Mouse (Mus musculus) left cerebral cortex, postnatal 14 days (tissue): ENCODE measurements around the gene Clmn. TPM values are rescaled to one million over a fixed set of nuclear protein-coding genes. Genes with fewer than 3 reads are reported as not detected.
A peak's percentile ranks its signal among the peaks of the same experiment; 100 is the strongest.

Experiments
- DNase-seq, 2 experiments: peaks; one replicate each; pipeline ENCODE4 v3.0.0; 2021 to 2022; ENCODE audit warnings: low spot score in 2 of 2, mixed read lengths in 1 of 2
- intact Hi-C: fragments of 180-260 bp; cut with DNase I; formaldehyde crosslinking; loops from one replicate; pipeline ENCODE4 v1.15.1; 2025
- total RNA-seq, 2 experiments: library from RNA; stranded (reverse); gene quantifications; 2 replicates each; pipeline ENCODE4 v1.2.3; 2021

Gene Clmn
- total RNA-seq, 2 experiments from 2014 or later, result 27.4 to 28.7 TPM

DNA sequence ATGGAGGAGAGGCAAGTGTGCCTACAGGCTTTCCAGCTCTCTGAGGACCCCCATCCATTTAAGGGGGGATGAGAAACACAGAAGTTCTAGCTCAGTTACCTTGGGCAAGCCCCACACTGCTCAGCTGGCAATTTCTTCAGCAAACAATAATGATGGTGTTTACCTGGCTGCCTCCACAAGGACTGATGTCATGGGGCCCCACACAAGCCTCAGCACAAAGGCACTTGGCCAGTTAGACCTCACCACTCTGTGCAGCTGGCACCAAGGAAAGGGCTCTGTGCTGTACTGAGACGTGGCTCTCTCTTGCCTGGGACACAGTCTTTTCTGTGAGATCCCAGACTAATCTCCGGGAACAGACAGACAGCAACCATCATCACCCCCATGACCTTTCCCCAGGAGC lies 17.2 kb upstream of the Clmn start:
- intact Hi-C loops, result no loop called here
- DNase-seq, result no peak

DNA sequence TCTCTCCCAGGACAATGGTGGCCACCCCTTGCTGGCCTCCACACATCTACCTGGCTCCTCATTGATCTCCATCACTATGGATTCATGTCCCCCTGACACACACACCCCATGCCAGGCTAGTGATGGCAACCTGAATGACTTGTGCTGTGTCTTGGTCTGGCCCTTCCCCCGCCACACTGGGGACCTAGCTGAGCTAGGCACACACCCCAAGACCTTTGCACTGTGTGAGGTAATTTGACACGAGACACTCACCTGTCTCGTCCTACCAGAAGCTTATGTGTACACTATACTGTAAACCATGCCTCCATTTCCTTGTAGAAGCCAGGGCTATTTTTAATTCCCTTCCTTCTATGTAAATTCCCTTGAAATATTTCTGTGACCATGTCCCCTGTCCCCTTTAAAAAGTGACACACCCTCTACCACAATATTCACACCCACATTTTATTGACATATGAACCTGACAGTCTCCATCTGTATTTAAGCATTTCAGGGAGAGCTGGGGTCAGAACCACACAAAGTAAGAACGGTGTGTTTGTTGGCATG lies 16.7 kb upstream of the Clmn start:
- DNase-seq, result no peak
- intact Hi-C loops, result no loop called here

DNA sequence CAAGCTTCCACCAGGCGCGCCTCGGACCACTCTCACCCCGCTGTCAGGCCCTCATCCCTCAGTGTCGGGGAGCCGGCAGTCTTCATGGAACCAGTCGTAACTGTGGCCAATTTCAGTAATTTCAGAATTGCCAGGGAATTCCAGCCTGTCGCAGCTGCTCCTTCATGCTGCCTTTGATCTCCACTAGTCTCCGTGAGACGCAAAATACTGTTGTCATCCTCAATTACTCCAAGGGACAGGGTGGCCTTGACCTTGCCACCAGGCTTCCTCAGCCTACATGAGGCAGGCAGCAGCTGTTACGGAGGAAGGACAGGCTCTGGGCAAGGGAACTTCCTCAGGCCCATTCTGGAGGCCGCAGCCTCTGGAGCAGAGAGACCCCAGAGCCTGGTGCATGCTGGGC lies 15.5 kb upstream of the Clmn start:
- intact Hi-C loops, result no loop called here
- DNase-seq, result no peak

DNA sequence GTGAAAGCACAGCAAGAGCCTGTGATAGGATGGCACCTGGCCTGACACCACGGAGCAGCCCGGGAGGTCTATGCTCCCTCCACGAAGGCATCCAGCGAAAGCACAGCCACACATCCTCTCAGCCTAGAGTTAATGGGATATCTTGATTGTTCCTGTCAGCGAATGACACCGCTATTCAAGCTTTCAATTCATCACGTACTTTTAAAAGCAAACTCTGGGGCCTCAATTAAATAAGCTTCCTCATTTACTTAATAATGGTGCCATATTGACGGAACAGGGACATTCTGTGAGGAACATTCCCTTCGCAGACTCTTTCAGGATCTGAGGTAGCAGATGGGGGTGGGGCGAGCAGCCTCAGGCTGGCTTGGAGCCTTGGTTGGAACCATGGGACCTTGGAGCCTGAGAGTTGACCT lies 14.7 kb upstream of the Clmn start:
- intact Hi-C loops, result no loop called here
- DNase-seq, result no peak

DNA sequence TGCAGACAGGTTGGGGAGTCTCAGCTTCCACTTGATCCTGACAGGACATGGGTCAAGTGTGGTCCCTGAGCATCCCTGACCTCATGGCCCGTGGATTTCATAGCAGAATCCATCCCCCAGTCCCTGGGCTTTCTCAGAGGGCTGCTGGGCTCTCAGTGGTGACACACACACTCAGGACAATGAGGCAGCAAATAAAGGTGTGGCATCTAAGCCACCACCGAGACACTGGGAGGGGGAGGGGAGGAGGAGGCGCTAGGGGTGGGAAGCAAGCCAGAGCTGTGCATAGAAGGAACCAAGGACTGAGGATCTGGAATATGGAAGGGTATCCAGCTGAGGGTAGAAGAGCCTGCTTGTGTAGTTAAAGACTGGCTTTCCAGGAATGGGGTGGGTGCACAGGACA lies 11.2 kb upstream of the Clmn start:
- no peak for DNase-seq
- intact Hi-C loops, result no loop called here

DNA sequence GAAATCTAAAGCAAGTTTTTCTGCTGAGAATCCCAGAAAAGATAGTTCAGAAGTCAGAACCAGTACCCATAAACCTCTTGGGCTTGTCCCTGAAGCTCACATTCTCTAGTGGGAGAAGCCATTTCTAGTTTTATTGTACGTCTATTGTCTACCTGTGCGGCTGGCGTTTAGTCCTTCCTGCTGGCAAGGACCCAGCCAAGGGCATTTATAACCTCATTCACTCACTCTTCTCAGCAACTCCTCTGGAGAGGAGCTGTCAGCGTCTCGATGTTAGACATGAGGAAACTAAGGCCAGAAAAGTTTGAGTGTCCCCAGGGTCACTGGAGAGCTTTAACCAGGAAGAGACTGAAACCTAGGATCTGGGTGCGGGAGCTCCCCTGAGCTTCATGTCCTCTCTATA lies 7.1 kb upstream of the Clmn start:
- intact Hi-C loops, result no loop called here

DNA sequence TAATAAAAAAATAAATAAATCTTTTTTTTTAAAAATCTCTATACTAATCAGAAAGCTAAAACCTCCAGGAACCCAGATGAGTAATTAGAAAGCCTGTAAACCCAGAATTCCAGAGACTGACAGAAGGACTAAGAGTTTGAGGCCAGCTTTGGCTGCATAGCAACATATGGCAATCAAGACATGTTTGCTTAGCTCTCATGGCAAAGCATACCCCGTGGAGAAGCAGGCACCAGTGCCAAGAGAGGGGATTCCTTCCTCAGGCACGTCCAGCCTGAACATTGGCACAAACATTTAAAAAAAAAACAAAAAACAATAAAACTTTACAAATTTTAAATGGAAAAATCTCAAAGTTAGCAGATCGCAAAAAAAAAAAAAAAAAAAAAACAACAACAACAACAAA lies 4.9 kb upstream of the Clmn start:
- intact Hi-C loops, result no loop called here
- no peak for DNase-seq

More for the DNA sequence above, 7.1 kb upstream of the Clmn start:
- no peak for DNase-seq

DNA sequence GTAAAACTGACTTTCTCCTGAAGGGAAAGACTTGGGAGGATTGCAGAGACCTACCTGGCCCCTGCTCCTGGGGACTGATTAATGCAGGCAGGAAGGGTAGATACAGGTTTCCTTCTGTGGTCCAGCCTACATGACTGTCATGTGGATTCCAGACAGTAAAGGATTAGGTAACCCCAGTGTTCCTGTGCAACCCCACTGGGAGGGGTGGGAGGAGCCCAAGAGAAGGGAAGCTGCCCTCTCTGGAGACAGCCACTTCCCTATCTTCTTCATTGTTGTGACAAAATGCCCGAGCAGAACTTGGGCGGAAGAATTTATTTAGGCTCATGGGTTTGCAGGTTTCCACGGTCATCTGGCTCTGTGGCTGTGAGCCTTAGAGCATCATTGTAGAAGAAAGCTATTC lies 3.6 kb upstream of the Clmn start:
- DNase-seq, result no peak
- intact Hi-C loops, result no loop called here

DNA sequence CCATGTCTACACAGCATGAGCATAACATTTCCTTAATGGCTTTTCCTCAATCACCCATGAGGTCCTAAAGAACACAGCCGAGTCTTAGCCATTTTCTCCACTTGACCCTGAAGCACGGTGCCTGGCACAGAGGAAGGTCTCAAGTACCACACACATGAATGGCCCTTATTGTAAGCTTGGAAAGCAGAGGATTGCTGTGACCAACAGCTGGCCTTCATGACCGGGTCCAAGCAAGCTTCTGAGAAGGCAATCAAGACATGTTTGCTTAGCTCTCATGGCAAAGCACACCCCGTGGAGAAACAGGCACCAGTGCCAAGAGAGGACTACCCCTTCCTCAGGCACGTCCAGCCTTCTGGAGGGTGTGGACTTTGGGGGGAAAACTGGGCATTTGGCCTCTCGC lies 3.0 kb upstream of the Clmn start:
- intact Hi-C loops, result no loop called here
- no peak for DNase-seq

DNA sequence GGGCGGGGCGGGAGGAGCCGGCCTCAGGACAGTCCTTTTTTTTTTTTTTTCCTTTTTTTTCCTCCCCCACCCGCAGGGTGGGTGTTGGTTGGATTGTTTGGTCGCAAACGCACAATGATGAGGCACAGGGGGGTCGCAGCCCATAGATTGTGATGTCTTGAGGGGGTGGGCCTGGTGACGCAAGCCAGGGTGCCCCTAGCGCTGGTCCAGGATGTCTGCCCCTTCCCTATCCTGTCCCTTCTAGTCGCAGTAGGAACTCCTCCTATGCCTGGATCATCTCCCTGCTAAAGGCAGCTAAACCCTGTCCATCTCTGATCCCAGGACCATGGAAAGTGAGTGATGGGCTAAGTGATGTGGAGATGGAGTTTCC lies 275 bp upstream of the Clmn start:
- DNase-seq, result no peak
- intact Hi-C loops, result no loop called here

DNA sequence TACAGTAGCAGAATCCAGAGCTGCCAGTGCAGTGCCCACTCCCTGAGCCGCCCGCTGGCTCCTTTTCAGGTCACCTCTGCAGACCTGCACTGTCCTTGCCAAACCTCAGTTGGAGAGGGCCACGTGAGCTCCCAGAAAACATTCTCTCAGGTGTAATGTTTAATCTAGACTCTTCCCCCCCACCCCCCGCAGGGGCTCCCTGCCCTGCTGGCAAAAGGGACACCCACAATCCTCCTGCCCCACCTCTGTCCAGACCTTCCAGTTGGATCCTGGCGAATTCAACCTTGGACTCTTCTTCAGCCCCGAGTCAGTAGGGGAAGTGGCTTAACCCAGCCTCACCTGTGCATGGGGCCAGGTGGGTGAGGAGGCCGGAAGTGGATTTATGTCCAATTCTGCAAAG lies 1.2 kb downstream of the Clmn start:
- no peak for DNase-seq
- intact Hi-C loops, result no loop called here

DNA sequence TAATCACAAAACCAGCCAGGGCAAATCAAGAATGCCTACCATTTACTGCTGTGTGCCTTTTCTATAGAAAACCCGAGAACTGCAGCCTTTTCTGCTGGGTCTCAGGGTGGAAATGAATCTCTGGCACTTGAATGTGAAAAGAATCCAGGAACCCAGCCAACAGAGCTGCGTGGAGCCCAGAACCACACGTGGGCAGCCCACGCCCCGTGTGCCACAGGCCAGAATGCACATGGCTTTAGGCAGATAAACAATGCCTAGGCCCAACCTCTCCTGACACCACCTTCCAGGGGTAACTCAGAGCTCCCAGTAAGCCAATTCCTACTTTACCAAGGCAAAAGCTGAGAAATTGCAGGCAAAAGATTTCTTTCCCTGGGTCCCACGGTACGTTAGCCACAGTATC lies 5.7 kb downstream of the Clmn start:
- intact Hi-C loops, result no loop called here

DNA sequence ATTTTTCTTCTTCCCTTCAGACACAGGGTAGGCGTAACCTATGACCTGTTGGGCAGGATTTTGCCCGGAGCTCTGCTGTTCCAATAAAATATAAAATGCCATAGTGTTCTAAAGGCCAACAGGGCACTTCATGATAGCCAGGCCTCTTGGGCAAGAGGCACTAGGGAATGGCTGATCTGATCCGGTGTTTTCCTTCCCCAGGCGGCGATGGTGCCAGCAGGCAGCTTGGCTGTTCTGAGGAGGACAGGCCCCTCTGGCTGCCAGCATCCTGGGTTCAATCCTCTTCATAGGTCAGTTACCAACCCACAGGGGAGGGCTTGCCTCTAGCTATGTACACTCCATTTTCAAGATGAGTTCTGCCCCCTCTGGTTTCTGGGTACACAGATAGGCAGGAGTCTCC lies 6.1 kb downstream of the Clmn start:
- no peak for DNase-seq
- intact Hi-C loops, result no loop called here

More for the DNA sequence above, 5.7 kb downstream of the Clmn start:
- DNase-seq, result peak in 1 of 2 experiments; percentile 87

DNA sequence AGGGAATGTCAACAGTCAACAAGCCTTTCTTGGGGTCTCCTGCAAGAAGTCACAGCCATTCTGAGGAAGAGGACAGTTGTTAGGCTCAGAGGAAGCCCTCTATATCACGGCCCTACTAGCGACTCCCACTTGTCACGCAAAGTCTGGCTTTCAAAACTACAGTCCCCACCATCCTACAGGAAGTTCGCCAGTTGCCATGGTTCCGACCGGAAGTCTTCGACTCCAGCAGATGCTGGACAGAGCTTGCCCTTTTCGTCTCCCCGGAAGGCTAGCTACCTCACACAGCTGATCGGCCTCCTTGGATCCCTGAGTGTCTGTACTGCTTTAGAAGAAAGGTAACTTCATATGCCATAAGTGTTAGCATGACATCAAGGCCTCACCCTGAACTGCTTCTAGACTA lies 7.3 kb downstream of the Clmn start:
- DNase-seq, result no peak

DNA sequence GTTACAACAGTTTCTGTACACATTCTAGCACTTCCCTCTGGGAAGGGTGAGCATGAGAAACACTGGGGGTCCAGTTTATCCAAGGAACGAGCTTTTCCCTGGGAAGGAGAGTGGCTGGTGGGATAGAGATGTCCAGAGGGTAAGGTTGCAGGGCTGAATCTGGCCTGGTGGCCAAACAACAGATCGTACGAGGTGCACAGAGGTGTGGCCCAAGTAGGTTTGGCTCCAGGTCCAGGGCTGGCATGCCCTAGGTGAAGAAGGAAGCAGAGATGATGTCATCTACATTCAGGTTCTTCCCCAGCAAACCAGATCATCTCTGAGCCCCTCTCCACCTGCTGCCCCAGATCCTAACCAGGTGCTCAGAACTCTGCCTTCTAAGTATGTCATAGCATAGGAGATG lies 8.3 kb downstream of the Clmn start:
- DNase-seq, result no peak
- intact Hi-C loops, result no loop called here

More for the DNA sequence above, 7.3 kb downstream of the Clmn start:
- intact Hi-C loops, result no loop called here

DNA sequence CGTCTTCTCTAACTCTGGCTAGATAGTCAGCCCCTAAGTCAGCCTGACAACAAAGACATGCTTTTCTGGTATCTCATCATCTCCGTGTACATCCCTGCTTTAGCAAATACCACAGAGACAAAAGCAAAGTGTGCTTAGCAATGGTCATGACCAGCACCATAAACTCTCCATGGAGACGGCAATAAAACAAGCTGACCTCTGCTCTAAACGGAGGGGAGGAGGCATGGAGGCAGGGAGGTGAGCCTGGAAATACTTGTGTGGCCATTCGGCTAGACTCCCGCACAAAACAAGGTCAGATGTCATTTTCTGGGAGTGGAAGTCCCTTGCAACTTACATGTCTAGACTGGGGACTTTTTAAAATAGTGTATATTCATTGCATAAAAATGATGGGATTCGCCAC lies 9.3 kb downstream of the Clmn start:
- DNase-seq, result no peak
- intact Hi-C loops, result no loop called here

DNA sequence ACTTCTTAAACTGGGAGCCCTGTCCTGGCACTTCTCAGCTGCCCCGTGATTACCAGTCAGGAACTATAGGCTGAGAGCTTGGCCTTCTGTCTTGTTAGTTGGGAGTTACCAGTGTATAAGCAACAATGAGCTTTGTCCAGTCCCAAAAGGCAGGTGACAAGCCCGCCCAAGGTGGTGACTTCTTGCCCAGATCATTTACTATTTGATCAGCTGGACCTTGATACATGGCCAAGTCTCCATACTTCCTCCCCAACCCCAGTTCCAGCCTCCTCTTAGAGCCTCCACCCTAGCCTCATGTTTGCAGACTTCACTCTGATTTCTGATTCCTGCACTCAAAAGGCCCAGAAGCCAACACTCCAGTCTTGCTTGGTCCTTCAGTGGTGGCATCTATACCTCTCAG lies 10.1 kb downstream of the Clmn start:
- no peak for DNase-seq
- intact Hi-C loops, result no loop called here

DNA sequence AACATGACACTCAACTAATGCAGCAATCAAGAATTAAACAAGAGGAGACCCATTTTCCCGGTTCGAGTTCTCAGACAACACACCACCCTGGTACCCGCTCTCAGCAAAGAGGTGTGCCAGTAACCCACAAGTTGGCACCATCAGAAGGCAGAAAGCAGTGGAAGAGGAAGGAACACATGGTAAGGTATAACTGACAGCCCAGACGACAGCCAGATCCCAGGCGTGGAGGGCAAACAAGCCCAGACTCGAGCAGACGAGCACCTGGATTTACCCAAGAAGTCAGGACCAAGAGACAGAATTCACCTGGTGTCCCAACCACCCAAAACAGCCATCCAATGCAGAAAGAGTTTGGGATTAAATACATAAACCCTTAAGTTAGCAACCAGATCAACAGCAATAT lies 11.5 kb downstream of the Clmn start:
- DNase-seq, result no peak
- intact Hi-C loops, result no loop called here

DNA sequence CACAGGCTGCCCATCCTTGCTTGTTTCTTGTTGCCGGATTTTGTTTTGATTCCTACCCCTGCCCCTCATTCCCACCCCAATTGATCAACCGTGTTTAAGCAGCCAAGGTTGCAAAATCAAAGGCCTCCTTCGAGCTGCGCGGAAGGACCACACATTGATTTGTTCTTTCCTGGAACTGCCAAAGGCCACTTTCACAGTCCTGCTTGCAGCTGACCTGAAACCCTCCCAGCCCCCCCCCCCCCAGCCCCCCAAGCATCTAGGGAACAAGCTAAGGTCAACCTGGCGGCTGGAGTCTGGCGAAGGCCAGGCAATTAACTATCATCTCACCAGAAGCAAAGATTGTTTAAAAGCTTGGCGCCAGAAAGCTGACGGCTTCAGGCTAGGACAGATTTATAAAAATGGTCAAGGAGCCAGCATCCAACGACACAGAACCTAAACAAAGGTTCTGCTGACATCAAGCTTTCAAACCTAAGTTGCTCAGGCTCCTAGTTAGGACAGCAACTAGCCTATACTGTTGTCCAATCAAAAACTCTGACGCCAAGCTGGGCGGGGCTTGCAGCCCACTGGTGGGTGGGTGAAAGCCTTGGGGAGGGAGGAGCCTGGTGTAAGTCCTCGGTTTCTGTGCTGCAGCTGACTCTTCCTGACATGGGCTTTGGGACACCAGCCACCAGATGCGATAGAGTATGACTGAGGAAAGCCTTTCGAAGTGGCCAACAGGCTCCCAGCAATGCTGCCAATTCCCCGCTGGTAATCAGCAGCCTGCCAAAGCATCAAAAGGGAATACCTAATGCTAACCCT lies 13.0 kb downstream of the Clmn start:
- no peak for DNase-seq
- intact Hi-C loops, result no loop called here

DNA sequence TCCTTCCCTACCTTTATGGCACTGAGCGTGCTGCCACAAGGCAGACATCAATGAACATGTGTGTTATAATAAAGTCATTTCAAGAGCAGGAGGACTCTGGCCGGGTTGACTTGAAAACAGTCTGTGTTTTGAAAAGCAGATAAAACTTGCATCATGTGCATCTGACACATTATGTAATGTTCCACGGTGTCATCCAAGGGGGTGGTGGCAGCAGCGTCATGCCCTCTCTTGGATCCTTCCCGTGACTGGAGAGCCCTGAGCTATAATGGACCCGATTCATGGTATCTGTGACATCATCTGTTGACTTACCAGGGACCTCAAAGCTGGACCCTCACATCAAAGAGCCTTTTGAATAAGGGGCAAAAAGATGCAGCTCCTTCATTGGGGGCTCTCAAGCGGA lies 14.8 kb downstream of the Clmn start:
- intact Hi-C loops, result no loop called here

DNA sequence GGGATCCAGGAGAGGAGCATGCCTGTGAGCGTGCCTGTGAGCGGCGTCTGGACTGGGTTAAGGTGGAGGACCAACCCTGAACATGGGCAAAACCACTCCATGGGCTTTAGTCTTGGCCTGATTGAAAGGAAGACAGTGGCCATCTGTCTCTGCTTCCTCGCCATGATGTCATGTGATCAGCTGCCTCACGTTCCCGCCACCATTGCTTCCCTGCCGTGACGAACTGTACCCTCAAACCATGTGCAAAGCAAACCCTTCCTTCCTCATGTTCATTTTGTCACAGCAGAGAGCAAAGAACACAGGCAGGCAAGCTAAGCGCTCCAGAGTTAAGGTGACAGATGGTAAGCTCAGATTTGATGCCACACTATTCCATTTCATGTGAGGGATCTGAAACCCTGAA lies 16.2 kb downstream of the Clmn start:
- intact Hi-C loops, result no loop called here
- DNase-seq, result no peak

More for the DNA sequence above, 14.8 kb downstream of the Clmn start:
- no peak for DNase-seq

DNA sequence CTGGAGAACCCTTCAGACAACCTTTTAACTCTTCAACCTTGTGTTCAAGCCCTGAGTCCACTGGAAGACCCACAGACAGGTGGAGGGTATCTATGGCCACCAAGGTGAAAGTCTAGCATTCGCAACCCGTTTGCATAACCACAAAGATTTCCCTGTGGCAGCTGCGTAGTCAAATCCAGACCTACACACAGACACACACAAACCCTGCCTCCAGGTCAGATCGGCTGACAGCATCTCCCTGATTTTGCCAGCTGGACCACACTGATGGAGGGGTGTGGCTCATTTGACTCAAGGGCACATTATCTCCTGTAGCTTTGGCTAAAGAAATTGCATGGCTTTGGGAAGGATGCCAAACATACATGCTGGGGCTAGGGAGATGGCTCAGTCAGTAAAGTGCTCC lies 17.6 kb downstream of the Clmn start:
- intact Hi-C loops, result no loop called here
- no peak for DNase-seq
